Comparison of ENCODE assay signal across 25 mouse cellular contexts in genomic region chr4:83658415-83658814, GRCm38 (mm10).
DNase-seq lines count a peak whose midpoint lies in the region; ATAC-seq and TF ChIP-seq lines count a peak whose summit lies in the region.
"Had no signal": no experiment of that assay in that cellular context is flagged by ENCODE, and none has a peak within 500 bp of the region (broad histone marks: within the 10 kb centered on the region; RNA-seq: fewer than 3 reads in every experiment).

No protein-coding gene starts in this region.

- H3K27me3 ChIP-seq in heart, adult 2 months (ENCODE audit: control insufficient read depth, insufficient read depth, low read length), result no peaks in the 10 kb centered on the region
- no peaks in the 10 kb centered on the region for H3K27me3 ChIP-seq in kidney, embryonic 16.5 days (ENCODE audit: insufficient read depth, low read length)
- no peaks in the 10 kb centered on the region for H3K27me3 ChIP-seq in midbrain, embryonic 11.5 days (ENCODE audit: control insufficient read depth, insufficient read depth, low read length)
- no peaks in the 10 kb centered on the region for H3K27me3 ChIP-seq in midbrain, embryonic 15.5 days (replicated peaks)
- no peaks in the 10 kb centered on the region for H3K27me3 ChIP-seq in embryonic facial prominence, embryonic 10.5 days (replicated peaks; ENCODE audit: low read depth, poor library complexity, severe bottlenecking)
- H3K27me3 ChIP-seq: CH12.LX; embryonic facial prominence, embryonic 13.5 days; forebrain, embryonic 13.5 days; forebrain, embryonic 15.5 days; Patski had no signal

- H3K4me3 ChIP-seq in heart, adult 2 months, result no peak overlapping the region
- no peak overlapping the region for H3K4me3 ChIP-seq in kidney, embryonic 16.5 days (ENCODE audit: low read length)
- no peak overlapping the region for H3K4me3 ChIP-seq in midbrain, embryonic 11.5 days (ENCODE audit: low read depth, low read length)
- no peak overlapping the region for H3K4me3 ChIP-seq in midbrain, embryonic 15.5 days
- no peak overlapping the region for H3K4me3 ChIP-seq in embryonic facial prominence, embryonic 10.5 days
- no peak overlapping the region for H3K4me3 ChIP-seq in layer of hippocampus, adult 2 months
- H3K4me3 ChIP-seq: embryonic facial prominence, embryonic 13.5 days; forebrain, embryonic 13.5 days; forebrain, embryonic 15.5 days had no signal

- H3K9me3 ChIP-seq in kidney, embryonic 16.5 days (ENCODE audit: low read length), result no peaks in the 10 kb centered on the region
- H3K9me3 ChIP-seq in midbrain, embryonic 11.5 days (ENCODE audit: control insufficient read depth, low read length), result no peaks in the 10 kb centered on the region
- no peaks in the 10 kb centered on the region for H3K9me3 ChIP-seq in midbrain, embryonic 15.5 days
- H3K9me3 ChIP-seq in embryonic facial prominence, embryonic 10.5 days, result no peaks in the 10 kb centered on the region
- H3K9me3 ChIP-seq: embryonic facial prominence, embryonic 13.5 days; forebrain, embryonic 13.5 days; forebrain, embryonic 15.5 days; G1E had no signal

- peaks cover 1% of the 10 kb centered on the region; the same call in 1 of the 2 replicates for H3K4me1 ChIP-seq in heart, adult 2 months (ENCODE audit: control insufficient read depth, insufficient read depth, low read length)
- peaks cover 16% of the 10 kb centered on the region; the same call in 1 of the 2 replicates for H3K4me1 ChIP-seq in kidney, embryonic 16.5 days (ENCODE audit: insufficient read depth, low read length)
- H3K4me1 ChIP-seq in midbrain, embryonic 11.5 days (ENCODE audit: control insufficient read depth, insufficient read depth, low read length), result peaks cover 7% of the 10 kb centered on the region; the same call in 1 of the 2 replicates
- peaks cover 12% of the 10 kb centered on the region for H3K4me1 ChIP-seq in midbrain, embryonic 15.5 days
- H3K4me1 ChIP-seq in embryonic facial prominence, embryonic 10.5 days, result peaks cover 26% of the 10 kb centered on the region

- H3K27ac ChIP-seq in heart, adult 2 months, result no peak overlapping the region
- no peak overlapping the region for H3K27ac ChIP-seq in kidney, embryonic 16.5 days (ENCODE audit: low read length)
- no peak overlapping the region for H3K27ac ChIP-seq in midbrain, embryonic 11.5 days (ENCODE audit: low read depth, low read length)
- no peak overlapping the region for H3K27ac ChIP-seq in midbrain, embryonic 15.5 days
- peak overlapping the region; percentile 35; the same call in 1 of the 2 replicates for H3K27ac ChIP-seq in embryonic facial prominence, embryonic 10.5 days (replicated peaks)
- H3K27ac ChIP-seq in layer of hippocampus, adult 2 months, result no peak overlapping the region
- H3K27ac ChIP-seq: embryonic facial prominence, embryonic 13.5 days; forebrain, embryonic 13.5 days; forebrain, embryonic 15.5 days had no signal

- no peak overlapping the region for H3K4me2 ChIP-seq in kidney, embryonic 16.5 days (replicated peaks; ENCODE audit: low read depth, low read length)
- no peak overlapping the region for H3K4me2 ChIP-seq in midbrain, embryonic 11.5 days
- no peak overlapping the region for H3K4me2 ChIP-seq in midbrain, embryonic 15.5 days
- H3K4me2 ChIP-seq: embryonic facial prominence, embryonic 13.5 days; forebrain, embryonic 13.5 days; forebrain, embryonic 15.5 days had no signal

- intact Hi-C loops in heart, adult 2 months (cut with DNase I), result no loop called here

- no peak for TF ChIP-seq EP300 in heart, adult 2 months (IDR thresholded peaks at IDR 0.05; ENCODE audit: insufficient read depth, low read depth, low read length)

- 93% methylated on average over 10 of the region's 10 CpGs for WGBS in heart, adult 2 months
- 80% methylated on average over 10 of the region's 10 CpGs for WGBS in kidney, embryonic 16.5 days
- WGBS in midbrain, embryonic 11.5 days, result 74% methylated on average over 10 of the region's 10 CpGs
- WGBS in midbrain, embryonic 15.5 days, result 81% methylated on average over 10 of the region's 10 CpGs
- WGBS in embryonic facial prominence, embryonic 10.5 days, result 87% methylated on average over 10 of the region's 10 CpGs

- TF ChIP-seq POLR2A in heart, adult 2 months (IDR thresholded peaks at IDR 0.05; ENCODE audit: insufficient read depth, low read depth, low read length), result no peak

- H3K9ac ChIP-seq in heart, adult 2 months (ENCODE audit: low read depth, low read length), result no peak overlapping the region
- H3K9ac ChIP-seq in kidney, embryonic 16.5 days (replicated peaks; ENCODE audit: low read length), result no peak overlapping the region
- H3K9ac ChIP-seq in midbrain, embryonic 11.5 days (ENCODE audit: low read length), result no peak overlapping the region
- no peak overlapping the region for H3K9ac ChIP-seq in midbrain, embryonic 15.5 days
- H3K9ac ChIP-seq: embryonic facial prominence, embryonic 13.5 days; forebrain, embryonic 13.5 days; forebrain, embryonic 15.5 days had no signal

- no peaks in the 10 kb centered on the region for H3K79me2 ChIP-seq in heart, adult 2 months (replicated peaks; ENCODE audit: control insufficient read depth, insufficient read depth, low read length)

- ATAC-seq in kidney, embryonic 16.5 days (ENCODE audit: low FRiP score, low TSS enrichment), result peak; percentile 41; the same call in 1 of the 2 replicates
- no peak for ATAC-seq in midbrain, embryonic 11.5 days (ENCODE audit: low FRiP score)
- no peak for ATAC-seq in midbrain, embryonic 15.5 days (replicated peaks)
- ATAC-seq: activated CD4-positive, CD25-positive, alpha-beta regulatory T cell, adult 4 months; CD4-positive, CD25-positive, alpha-beta regulatory T cell, adult 4 months; forebrain, embryonic 13.5 days; forebrain, embryonic 15.5 days; Patski had no signal

- DNase-seq in heart, adult 11 months, result peak; percentile 72
- DNase-seq in heart, adult 2 months, result no peak
- DNase-seq in kidney, adult 9 months, result no peak
- peak; percentile 77 for DNase-seq in midbrain, embryonic 11.5 days (ENCODE audit: low spot score, missing footprints)
- no peak for DNase-seq in embryonic facial prominence, embryonic 10.5 days (ENCODE audit: low spot score)
- no peak for DNase-seq in layer of hippocampus, adult 2 months (ENCODE audit: low spot score in 2 of 2)
- DNase-seq: adrenal gland, adult 8-10 months; adrenal gland, postnatal 14 days; adrenal gland, postnatal 36 days; B cell, adult 2 months; cerebellum, adult 11-12 months; cerebellum, adult 2 months; cerebellum, adult 9-10 months; cerebellum, postnatal 10 days; cerebellum, postnatal 25 days had no signal

- H3K36me3 ChIP-seq in heart, adult 2 months (ENCODE audit: control insufficient read depth, insufficient read depth, low read length), result no peaks in the 10 kb centered on the region
- no peaks in the 10 kb centered on the region for H3K36me3 ChIP-seq in kidney, embryonic 16.5 days (ENCODE audit: insufficient read depth, low read length)
- H3K36me3 ChIP-seq in midbrain, embryonic 11.5 days (ENCODE audit: control insufficient read depth, insufficient read depth, low read length), result no peaks in the 10 kb centered on the region
- H3K36me3 ChIP-seq in midbrain, embryonic 15.5 days (replicated peaks), result no peaks in the 10 kb centered on the region
- H3K36me3 ChIP-seq in embryonic facial prominence, embryonic 10.5 days (replicated peaks), result no peaks in the 10 kb centered on the region
- H3K36me3 ChIP-seq: embryonic facial prominence, embryonic 13.5 days; forebrain, embryonic 15.5 days; G1E had no signal

- TF ChIP-seq CTCF in heart, adult 2 months (IDR thresholded peaks at IDR 0.05), result no peak
- TF ChIP-seq CTCF in layer of hippocampus, adult 2 months (conservative IDR thresholded peaks at IDR 0.05), result no peak

Comparison
In these comparisons a context has a peak if more than half of its experiments do, and no peak if none do; other contexts are left out.
1. DNase-seq: peak in heart, adult 11 months (single experiment) and midbrain, embryonic 11.5 days (single experiment); none in heart, adult 2 months (0 of 2), kidney, adult 9 months (single experiment), embryonic facial prominence, embryonic 10.5 days (single experiment) and layer of hippocampus, adult 2 months (0 of 2).